Mouse (Mus musculus): Measurements from ENCODE around the gene Abhd15. TPM values are rescaled to one million over a fixed set of nuclear protein-coding genes. Genes with fewer than 3 reads are reported as not detected.

Abhd15 gene
- 1 to 10 TPM; 1.2 to 2.5 TPM for total RNA-seq (2021)
- long read RNA-seq, experiment 1, partial matches to known transcripts = 0 of 7 reads
- long read RNA-seq, experiment 1, other reads (novel, unspliced or antisense) = 7 of 7 reads
- long read RNA-seq, experiment 2, partial matches to known transcripts = 0 of 5 reads
- long read RNA-seq, experiment 2, other reads (novel, unspliced or antisense) = 4 of 5 reads

DNA sequence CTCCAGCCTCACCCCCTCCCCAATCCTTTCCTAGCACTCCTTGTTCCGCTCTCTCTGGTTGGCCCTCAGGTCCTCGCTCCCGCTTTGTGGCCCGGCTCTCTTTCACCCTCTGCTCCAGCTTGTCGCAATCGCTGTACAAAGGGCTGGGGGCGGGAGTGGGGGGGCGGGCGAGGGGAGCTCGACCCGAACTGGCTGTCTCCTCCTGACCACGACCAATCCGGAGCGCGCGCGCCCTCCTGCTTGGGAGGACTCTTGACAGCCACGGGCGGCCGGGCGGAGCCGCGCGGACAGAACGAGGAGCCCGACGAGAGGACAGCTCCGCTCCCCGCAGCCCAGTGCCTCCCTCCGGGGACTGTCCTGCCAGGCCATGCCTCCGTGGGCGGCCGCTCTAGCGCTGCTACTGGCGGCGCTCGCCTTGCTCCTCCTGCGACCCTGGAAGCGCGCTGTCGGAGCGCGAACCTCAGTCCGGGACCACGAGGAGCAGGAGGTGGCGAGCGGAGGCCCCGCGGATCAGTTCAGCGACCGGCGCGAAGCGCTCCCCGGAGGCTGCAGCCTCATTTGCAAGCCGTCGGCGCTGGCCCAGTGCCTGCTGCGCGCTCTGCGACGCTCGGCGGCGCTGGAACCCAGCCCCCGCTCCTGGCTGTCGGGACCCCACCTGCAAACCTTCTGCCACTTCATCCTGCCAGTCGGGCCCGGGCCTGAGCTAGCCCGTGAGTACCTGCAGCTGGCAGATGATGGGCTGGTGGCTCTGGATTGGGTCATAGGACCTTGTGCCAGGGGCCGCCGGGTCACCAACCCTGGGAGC is at the start of gene Abhd15:
Gene Abhd15 (plus strand): TSS at position 290 of the 805 bp plus-strand sequence.
- DNase-seq (ENCODE audit: low spot score in 2 of 2) = peak; percentile 63 to 81

DNA sequence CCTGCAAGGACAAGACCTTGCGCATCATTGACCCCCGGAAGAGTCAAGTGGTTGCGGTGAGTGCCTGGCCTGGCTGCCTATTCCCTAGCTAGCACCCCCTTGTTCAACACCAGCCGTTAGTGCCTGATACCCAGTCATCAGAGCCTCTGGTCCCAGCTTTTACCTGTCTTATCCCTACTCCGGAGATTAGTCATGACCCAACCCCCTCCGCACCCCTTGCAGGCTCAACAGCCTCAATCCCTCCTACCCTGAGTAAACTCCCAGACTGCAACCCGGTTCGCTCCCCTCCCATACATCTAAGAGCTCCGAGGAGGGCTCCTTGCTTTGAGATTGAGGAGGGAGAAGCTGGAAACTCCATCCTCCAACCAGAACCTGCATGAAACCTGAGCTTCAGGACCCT is 48.4 kb upstream of the Abhd15 start:
- no peak for DNase-seq (ENCODE audit: low spot score in 2 of 2)

DNA sequence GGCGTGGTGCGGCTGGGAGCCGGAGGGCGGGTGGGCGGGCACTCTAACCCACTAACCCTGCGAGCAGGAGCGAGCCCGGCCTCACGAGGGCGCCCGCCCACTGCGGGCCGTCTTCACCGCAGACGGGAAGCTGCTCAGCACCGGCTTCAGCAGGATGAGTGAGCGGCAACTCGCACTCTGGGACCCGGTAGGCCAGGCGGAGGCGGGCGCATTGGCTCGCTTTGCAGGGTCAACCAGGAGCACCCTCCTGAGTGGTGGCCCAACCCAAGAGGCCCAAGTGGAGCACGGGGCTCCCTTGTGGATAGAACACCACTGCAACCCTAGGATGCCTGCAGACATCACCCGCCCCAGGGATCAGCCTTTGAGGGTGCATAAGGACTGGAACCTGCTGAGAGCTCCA is 47.8 kb upstream of the Abhd15 start:
- DNase-seq (ENCODE audit: low spot score in 2 of 2) = peak in 1 of 2 experiments; percentile 69

DNA sequence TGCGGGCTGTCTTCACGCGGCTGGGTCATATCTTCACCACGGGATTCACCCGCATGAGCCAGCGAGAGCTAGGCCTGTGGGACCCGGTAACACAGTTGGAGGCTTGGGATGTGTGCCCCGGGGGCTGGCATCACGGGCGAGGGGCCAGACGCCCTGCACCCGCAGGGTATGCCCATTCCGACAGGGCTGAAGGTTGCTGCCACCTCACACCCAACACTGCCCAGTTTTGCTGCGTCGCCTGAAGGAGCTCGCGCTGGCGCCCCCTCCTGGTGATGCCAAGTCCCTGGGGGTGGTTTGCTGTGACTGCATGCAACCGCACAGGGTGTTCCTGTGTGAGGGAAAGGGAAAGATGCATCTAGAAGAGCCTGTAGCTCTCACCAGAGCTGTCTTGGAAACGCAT is 47.1 kb upstream of the Abhd15 start:
- DNase-seq (ENCODE audit: low spot score in 2 of 2) = peak; percentile 73 to 75

DNA sequence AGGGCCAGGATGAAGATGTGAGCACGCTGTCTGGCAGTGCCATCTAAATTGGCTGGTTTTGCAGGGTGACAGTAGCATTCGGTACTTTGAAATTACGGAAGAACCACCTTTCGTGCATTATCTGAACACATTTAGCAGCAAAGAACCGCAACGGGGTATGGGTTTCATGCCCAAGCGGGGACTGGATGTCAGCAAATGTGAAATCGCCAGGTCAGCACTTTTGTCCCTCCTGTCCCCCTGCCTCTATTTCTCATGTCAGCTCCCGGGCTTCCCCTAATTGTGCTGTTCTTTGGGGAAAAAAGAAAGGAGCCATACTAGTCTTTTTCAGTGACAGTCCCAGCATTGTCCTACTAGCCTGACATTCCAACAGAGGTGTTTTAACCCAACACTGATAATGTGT is 46.5 kb upstream of the Abhd15 start:
- no peak for DNase-seq (ENCODE audit: low spot score in 2 of 2)

DNA sequence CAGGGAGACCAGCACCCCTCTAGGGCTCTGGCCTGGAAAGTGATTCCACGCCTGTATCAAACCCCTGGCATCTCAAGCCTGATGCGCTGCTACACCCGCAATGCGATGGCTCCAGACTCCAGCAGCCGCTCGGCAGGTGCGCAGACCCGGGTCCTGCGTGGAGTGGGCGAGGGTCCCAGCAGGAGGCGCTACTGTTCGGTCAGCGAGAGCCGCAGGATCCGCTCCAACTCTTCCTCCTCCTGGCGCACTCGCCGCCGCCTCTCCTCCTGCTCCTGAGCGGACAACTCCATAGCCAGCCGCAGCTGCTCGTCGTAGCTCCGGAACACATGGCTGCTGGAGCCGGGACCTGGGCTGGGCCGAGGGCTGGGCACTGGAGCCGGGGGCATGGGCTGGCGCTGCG is 43.5 kb upstream of the Abhd15 start:
- DNase-seq (ENCODE audit: low spot score in 2 of 2) = no peak

DNA sequence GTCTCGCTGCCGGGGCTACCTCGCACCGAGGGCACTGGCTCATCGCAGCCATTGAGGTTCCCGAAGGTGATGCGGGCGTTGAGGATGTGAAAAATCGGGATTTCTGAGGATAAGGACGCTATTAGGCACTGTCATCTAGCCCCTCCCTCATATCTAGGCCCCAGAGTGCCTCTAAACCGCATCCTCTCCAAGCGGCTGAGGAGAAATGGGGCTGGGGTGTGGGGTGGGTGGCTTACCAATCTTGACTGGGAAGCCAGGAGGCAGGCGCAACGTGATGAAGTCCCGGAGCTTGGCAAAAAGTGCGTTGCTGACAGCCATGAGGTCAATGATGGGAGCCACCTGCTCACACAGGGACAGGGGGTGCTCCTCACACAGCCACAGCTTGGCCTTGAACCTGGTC is 42.1 kb upstream of the Abhd15 start:
- DNase-seq (ENCODE audit: low spot score in 2 of 2) = no peak

DNA sequence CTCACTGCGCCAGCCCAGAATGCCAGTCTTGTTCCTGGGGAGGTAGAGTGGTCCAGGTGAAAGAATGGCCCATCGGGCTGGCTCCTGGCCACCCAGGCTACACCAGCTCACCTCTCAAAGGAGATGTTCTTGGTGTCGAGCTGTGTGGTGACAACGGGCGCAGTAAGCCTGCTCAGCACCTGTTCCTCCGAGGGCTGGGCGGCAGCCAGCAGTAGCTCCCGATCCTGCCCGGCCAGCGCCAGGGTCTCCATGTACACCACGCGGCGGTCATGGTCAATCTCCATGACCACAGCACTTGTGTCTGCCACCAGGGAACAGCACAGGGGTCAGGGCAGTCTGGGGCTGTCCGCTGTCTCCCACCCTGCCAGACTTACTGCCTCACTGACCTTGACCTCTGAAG is 38.7 kb upstream of the Abhd15 start:
- DNase-seq (ENCODE audit: low spot score in 2 of 2) = no peak

DNA sequence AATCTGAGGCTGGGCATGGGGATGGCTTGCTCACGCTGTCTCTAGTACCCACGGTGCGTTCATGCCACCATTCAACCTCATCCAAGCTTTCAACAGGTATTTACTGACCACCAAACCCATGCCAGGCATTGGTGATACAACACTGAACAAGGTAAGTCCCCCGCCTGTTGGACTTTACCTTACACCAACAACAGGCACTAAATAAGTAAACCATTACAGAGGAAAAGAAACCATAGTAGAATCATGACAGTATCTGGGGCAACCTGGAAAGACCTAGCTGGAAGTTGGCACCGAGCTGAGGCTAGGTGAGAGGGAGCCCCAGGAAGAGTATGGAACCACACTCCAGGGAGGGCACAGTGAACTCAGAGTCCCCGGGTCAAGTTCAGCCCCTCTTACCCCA is 38.0 kb upstream of the Abhd15 start:
- DNase-seq (ENCODE audit: low spot score in 2 of 2) = no peak

DNA sequence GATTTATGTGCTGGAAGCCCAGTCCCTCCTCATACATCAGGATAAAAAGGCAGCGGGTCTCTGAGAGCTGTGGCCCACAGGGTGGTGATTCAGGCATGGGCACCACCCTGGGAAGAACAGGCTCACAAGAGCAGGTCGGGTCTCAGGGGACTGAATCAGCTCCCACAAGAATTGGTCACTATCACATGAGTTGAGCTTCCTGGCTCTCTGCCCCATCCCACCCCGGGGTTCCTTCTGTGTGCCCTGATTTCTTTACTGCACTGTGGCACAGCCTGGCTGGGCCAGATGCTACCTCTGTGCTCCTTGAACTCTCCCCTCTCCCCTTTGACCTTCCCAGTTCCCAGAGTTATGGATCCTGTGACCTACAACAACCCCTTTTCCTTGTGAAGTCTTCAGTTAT is 31.9 kb upstream of the Abhd15 start:
- peak in 1 of 2 experiments; percentile 8 for DNase-seq (ENCODE audit: low spot score in 2 of 2)

DNA sequence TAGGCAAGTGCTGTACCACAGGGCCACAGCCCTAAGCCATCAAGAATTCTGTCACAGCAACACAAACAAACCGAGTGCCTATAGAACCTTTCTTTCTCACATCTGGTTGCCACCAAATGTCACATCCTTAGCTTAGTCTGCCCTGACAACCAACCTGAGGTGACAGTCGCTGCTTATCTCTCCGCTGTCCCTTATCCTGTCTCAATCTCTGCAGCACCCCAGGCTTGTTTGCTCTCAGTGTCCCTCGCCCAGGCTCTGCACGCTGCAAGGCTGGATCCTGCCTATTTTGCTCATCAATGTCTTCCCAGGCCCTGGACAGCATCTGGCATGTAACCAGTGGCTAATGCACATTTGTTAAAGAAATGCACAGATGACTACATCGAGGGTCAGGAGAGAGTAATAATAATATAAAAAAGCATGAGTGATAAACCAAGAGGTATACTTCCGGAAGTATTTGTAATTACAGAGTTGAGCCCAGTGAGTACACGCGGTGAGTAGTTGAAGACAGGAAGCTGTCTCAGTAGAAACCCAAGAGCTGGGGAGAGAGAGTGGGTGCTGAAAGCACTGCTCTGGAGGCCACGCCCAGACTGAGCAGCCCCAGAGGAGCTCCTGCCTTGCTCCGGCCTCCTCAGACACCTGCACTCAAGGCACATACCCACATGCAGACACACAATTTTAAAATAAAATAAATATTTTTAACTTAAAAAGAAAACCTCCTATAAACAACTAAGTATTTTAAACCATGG is 31.2 kb upstream of the Abhd15 start:
- DNase-seq (ENCODE audit: low spot score in 2 of 2) = no peak

DNA sequence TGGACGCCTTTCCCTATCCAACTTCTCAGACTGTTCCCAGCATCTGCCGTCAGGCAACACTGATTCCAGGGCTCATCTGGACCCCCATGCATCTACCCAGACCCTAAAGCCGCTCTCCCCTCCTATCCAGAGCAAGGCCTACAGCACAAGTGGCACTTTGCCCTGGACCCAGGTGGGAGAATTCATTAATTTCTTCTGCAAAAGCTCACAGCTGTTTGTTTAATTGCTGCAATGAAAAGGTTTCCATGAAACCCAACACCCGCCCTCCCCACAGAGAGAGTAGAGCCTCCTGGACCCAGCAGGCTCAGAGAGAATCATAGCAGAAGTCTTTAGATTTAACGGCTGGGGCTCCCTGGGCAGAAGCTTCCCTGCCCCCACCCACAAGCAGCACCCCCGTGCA is 29.7 kb upstream of the Abhd15 start:
- no peak for DNase-seq (ENCODE audit: low spot score in 2 of 2)

DNA sequence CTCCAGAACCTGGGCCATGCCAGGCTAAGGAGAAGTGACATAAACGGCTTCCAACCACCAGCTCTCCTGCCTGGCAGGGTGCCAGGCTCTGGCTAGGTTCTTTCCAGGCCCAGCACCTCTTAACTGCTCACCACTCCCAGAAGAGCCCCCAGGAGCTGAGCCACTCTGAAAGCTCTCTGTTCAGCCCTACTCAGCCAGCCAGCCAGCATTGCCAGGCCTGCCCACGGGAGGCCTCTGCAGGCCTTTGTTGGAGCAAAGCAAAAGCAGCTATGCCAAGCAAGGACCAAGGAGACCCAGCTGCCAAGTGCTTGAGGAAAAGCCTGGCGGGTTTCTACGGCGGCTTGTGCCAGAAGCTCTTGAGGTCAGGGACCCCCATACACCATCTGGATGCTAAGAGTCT is 28.1 kb upstream of the Abhd15 start:
- no peak for DNase-seq (ENCODE audit: low spot score in 2 of 2)

DNA sequence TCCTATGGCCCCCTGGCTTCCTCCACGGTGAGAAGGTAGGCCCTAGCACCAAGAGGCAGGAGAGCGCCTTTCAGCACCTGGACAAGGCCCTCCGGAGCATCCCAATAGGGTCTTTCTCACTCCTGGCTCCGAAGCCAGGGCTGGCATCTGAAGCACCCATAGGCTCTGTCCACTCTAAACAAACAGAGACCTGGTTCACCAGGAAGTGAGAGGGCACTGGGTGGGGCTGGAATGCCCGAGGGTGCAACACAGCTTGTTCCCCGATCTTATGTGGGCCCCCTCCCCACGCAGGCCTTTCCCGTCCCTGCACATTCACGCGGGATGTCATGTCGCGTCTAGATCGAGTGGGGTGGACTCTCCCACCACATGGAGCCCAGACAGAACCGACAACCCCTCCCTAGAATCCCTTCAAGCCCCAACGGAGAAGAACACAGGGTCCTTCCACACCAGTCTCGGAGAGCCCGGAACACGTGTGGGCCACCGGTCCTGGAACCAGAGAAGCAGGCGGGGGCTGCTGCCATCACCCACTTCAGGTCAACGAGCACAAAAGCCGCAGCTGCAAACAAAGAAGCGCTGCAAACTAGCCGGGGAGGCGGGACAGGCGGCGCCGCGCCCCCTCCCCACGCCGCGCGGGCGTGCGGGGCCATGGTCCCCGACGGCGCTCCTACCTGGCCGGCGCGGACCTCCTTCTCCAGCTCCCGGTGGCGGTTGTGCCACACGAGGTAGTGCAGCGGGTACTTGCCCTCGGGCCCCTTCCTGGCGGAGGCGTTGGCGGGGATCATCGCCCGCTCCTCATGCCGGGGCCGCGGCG is 25.9 kb upstream of the Abhd15 start:
- no peak for DNase-seq (ENCODE audit: low spot score in 2 of 2)

DNA sequence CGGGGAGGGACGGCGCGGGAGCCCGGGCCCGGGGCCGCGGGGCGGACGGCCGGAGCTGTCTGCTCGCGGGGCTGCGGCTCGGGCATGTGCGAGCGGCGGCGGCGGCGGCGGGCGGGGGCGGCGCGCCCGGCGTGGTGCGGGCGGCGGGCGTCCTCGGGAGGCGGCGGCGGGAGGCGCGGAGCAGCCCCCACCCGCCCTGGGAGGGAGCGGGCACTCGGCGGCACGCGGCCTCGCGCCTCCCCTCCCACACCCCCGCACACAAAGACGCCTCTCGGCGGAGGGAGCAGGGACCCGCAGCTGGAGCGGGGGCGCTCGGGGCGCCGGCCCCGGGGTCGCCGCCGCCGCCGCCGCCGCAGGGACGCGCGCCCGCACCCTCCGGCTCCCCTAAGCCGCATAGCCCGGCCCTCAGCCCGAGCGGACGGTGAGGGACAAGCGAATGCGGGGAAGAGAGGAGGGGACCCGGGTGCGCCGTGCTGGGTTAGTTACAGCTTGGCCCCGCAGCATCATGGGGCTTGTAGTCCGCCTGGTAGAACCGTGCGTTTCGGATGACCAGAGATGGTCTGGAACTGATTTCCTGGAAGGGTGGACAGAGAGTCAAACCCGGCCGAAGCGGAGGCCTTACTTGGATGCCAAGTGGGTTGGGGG is 25.2 kb upstream of the Abhd15 start, which contains the start of gene Ankrd13b:
Gene Ankrd13b (minus strand): TSS at position 88 of the 645 bp plus-strand sequence.
- DNase-seq (ENCODE audit: low spot score in 2 of 2) = peak in 1 of 2 experiments; percentile 79

DNA sequence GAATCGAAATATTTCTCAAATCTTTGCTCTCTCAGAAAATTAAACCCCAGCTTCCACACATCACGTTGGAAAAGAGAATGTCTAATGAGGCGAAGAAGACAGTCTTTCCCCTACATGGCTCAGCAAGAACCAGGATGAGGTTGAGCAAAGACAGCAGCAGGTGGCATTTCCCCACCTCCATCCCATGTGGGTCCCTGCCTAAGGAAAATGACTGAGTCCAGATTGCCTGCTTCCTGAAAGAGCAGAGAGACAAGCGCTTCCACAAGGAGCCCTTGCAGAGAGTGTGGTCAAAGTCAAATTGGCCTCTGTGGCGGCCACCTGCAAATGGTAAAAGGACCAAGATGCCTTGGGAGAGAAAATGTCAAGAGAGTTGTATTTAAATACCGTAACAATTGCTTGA is 24.5 kb upstream of the Abhd15 start:
- DNase-seq (ENCODE audit: low spot score in 2 of 2) = no peak

DNA sequence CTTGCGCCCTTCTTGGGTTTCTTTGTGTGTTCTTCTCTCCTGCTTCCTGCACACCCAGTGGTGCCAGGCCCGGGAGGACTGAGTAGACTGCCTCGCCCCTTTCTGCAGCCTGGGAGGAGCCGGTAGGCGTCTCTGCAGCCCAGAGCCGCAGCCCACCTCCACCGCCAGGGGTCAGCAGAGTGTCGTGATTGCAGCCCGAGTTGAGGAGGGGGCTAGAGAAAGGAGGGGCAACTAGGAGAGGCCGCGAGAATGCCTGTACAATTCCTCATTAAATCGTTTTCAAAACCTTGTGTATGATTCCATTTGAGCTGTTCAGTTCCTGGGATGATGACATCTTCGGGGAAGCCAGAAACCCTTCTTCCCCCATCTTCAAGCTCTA is 23.8 kb upstream of the Abhd15 start:
- DNase-seq (ENCODE audit: low spot score in 2 of 2) = peak; percentile 86 to 92

DNA sequence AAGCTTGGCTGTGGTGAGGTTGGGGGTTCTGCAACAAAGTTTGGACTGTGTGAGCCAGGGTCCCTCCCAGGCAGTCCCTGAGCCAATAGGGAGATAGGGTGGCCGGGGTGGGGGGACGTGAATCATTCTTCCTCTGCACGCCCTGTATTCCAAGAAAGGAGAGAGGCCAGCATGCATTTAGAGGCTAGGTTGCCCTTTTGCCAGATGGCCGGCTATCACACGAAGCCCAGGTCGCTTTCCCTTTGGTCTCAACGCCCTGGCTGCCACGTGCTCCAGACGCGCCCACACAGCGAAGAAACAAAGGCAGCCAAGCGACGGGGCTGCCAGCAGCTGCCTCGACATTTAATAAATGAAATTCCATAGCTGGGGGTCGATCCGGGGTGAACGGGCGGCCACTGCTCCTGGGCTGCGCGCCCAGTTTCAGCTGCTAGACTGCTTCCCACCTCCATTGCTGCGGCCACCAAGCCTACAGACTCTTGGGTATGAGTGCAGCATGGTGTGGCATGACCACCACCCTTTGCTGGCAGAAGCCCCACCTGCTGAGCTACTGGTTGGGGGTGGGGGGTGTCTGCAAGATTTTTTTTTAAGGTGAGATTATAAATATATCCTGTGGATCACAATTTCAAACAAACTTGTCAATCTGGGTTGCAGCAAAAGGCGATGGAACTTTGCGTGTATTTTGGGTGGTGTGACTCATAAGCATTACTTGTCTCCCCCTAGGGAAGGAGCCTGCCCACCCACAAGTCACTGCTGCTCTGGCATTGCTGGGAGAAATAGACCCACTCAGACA is 23.2 kb upstream of the Abhd15 start:
- DNase-seq (ENCODE audit: low spot score in 2 of 2) = peak in 1 of 2 experiments; percentile 84

DNA sequence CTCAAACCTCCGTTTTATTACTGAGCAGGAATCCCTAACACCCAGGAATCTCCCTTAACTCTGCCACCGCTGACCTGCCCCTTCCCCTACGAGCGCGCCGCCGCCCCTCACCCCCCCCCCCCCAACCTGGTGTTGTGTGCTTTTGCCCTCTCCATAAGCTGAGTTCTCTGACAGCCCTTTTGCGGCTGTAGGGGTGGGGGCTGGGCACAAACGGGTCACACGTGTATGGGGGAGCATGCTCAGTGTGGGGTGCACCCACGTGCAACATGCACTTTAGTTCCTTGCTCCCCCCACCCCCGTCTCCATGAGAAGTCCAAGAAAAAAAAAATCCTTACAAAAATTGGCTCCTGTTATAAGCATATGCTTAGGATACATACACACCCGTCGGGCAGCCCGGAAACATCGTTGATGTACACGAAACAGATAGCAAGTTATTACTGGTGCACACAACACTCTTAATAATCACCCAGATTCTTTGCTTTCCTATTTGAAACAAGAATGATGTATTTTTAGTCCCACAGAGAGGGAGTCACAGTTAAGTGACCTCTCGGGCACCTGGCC is 22.5 kb upstream of the Abhd15 start:
- no peak for DNase-seq (ENCODE audit: low spot score in 2 of 2)

DNA sequence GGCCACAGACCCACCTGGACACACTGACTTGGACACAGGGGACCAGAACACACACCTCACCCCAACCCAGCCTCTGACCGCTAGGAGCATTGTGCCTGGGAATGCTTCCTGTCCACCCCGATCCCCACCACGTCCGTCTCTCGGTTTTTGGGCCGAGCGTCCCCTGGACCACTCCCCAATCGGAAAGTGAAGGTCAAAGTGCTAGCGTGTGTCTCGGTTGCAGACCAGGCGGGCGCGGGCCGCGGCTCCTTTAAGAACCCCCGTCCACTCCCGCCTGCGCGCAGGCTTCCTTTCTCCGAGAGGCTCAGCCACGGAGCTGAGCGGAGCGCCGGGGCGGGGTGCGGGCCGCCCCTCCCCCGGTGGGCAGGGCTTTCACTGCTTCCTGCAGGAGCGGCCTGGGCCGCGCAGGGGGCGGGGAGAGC is 22.0 kb upstream of the Abhd15 start:
- peak; percentile 91 to 94 for DNase-seq (ENCODE audit: low spot score in 2 of 2)
